Mouse (Mus musculus) cerebellum, postnatal 10 days (tissue): Measurements from ENCODE around the gene Rps27a.
"Not testable (repeated sequence)": the region's sequence is repeated elsewhere in the genome, so short reads cannot be mapped to it uniquely, and the experiment has no call there.

Source experiments
- DNase-seq, 2 experiments: peaks; one replicate each; pipeline ENCODE4 v3.0.0; 2021; ENCODE audit warnings: mixed read lengths in 2 of 2

Gene Rps27a

DNA sequence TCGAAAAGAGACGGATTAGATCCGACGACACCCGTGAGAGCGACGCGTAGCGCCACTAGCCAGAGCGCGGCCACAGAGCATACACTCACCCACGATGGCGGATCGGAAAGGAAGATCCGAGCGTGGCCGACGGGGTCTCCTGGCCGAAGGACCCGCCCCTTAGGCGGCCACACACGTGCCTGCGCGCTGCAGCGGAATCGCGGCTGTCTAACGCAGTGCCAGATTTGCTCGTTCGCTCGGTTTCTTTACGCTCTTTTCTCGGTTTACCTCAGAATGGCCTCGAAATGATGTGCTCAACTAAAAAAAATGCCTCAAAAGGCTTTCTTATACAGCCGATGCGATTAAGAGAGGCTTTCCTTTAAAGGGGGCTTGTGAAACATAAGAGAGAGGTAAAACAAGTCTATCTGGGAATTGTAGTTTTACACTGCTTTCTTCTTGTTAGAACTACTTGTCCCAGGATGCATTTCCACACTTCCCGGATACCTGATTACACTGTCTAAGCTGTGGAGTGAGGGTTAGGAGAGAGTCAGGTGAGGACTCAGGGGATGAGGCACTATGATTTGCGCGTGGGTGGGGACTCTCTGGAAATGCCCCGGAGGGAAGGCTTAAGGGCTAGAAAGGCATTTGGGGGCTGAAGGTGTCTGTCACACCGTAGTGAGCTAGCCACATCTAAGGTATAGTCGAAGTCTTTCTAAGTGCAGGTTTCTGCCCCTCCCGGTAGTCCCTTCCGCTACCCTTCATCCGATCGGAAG, at the start of gene Rps27a, which contains the start of gene Clhc1:
TSS of gene Rps27a (minus strand) at position 358 of the 752 bp plus-strand sequence.
TSS of gene Clhc1 (plus strand) at position 199 of the 752 bp plus-strand sequence.
- peak; percentile 93 to 97 for DNase-seq

DNA sequence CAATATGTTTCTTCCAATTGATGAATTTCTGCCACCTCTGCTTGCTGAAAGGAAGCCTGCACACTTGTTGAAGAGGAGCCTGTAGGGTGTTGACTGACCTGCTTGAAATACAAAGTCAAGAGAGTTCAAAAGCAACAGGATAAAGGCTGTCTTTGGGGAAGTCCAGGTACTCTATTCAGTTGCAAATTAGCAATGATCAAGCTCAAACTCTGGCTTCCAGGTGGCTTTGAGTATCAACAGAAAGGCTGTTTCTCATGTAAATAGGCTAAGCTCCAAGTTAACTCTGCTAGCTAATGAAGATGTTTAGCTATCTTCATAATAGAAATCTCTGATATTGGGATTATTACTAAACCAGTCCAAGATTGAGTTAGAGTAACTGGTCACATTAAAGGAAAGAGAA, 49.2 kb upstream of the Rps27a start:
- DNase-seq: no peak

DNA sequence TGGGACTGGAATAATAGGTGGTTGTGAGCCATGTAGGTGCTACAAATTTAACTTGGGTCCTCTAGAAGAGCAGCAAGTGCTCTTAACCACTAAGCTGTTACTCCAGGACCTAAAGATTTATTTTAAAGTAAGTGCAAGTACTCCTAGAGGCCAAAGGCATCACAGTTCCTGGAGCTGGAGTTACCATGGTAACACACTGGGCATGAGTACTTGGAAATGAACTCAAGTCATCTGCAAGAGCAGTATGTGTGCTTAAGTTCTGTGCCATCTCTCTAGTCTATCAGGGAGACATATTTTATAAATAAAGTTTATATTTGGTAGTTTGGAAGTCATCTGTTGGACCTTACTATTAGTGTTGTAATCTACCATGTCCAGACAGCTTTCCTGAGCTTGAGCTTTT, 47.3 kb upstream of the Rps27a start:
- no peak for DNase-seq

DNA sequence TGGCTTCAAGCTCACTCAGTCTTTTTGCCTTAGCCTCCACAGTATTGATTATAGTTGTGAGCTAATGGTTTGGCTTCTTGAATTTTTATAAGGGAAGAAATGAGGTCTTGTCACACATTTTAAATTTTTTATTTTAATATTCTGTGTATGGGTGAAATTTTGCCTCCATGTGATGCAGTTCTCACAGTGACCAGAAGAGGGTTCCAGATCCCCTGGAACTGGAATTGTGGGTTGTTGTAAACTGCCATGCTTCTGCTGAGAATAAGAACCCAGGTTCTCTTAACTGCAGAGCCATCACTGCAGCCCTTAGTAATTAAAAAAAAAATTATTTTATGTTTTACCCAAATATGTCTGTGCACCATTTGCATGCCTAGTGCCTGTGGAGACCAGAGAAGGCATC, 31.7 kb upstream of the Rps27a start:
- DNase-seq: peak; percentile 6 to 20

DNA sequence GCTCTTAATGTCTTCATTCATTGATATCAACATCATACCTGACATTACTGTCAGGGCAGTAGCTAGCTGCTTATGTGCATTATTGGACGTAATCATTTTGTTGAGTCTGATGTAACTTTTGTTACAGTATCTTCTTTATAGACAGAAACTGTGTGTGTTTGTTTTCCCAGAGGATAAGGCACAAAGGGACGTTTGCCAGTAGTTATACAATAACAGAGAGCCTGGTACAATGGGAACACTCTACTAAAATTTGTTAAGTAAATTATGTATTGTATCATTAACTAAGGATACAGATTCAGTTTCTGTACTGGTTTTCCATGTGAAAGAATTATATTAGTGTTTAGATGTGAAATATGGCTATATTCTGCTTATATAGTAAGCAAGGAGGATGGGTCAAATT, 24.7 kb upstream of the Rps27a start:
- DNase-seq: no peak

DNA sequence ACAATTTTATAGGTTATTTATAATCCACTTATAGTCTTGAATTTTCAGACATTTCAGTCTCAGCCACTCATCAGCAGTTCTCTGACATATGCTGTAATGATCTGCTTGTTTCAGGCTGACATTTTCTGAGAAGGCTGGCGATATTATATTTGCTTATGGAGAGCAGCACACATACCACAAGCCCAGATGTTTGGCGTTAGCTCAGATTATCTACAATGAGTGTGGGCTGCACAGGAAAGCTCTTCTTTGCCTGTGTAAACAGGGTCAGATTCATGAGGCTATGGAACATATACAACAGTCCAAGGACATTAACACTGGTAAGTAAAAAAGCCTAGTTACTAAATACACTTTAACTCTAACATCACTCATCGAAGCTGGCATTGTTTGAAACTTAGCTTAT, 23.6 kb upstream of the Rps27a start:
- DNase-seq: no peak

DNA sequence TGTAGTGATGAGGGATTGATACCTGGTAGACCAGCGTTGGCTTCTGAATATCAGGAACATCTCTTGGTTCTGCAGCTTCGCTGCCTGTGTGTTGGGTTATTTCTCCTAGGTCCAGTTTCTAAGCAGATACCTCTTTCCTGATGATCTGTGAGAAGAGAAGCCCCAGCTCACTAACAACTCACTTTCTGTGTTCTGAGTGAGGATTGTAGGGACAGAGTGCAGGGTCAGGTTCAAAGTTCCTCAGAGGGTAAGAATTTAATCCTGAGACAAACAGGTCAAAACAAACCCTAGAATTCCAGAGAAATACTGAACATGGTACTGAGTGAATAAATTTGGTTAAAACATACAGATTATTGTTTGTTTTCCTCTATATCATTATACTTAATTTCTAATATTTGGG, 15.5 kb upstream of the Rps27a start:
- no peak for DNase-seq

DNA sequence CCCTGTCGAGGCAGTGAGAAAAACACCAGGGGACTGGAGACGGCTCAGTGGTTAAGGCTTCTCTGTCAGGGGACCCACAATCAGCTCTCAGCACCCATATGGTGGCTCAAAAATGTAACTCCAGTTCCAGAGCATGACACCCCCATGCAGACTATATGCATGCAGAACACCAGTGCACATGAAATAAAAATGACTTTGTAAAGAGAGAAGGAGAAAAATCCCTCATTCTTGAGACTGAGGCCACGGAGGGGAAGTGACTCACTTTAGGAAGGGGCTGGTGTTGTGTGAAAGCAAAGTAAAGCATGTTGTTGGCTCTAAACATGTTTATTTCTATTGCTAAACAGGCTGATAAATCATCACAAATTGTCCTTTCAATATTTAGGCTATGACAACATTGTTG, 13.1 kb upstream of the Rps27a start:
- DNase-seq: no peak

DNA sequence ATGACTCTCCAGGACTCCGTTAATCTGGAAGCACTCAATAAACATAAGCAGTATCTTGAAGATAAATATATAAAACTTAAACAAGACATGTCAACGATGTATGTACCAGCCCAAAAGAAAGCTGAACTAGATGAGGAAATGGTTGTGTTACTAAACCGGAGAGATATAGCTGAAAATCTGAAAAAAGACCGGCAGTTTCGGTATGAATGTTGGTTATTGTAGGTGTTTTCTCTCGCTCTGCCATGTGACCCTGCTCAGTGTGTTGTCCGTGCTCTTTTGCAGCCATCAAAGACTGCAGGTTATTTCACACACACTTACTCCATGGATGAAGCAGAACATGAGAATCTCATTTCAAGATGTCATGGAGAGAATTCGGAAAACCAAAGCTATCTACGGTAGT, 12.5 kb upstream of the Rps27a start:
- DNase-seq: no peak

DNA sequence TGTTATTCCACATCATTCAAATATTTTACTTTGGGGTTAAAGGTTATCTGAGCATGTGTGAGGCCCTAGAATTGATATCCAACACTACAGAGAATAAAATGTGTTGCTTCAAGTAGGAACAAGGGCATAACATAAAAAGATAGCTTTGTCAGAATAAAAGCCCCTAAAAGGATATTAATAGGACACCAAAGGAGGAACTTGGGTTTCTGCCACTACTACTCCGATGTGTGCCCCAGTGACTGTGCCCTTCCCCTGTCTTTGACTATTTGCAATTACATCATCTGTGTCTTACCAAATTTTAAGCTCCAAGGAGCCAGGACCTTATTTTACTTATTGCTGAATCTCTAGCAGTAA, 1.5 kb upstream of the Rps27a start:
- peak in 1 of 2 experiments; percentile 11 for DNase-seq

DNA sequence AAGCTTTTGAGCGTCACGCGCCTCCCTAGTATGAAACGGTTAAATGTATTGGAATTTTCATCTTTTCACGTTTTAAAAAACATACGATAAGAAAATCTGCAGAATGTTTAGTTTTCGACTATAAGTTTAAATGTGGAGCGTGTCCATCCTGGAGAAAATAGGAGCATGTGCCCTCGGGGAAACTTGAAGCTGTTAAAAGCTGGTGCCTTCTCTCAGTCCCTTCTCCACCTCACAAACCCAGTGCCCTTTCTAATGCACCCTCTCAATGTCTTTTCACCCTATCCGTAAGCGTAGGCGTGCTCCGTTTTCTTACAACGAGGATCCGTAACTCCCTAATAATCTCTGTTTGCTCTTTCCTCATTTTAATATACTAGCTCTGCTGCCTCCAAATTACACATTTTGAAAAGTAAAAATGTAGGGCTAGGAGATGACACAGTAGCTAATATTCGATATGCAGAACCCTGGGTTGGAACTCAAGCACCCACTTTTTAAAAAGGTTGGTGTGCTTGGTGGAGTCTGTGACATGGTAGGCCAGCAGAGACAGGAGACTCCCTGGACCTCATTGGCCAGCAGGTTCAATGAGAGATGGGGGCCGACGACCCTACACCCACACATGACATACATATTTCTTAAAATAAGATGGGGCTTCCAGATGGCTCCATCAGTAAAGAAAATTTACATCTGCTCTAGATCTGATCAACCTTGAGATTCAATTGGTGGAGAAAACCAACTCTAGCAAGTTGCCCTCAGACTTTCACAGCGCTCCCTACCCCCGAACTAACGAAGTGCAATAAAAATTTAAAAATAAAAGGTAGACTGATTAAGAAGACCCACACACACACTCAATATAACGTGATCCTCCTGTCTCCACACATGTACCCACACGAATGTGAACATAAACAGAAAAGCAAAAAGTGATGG, 855 bp upstream of the Rps27a start:
- DNase-seq: peak; percentile 11

DNA sequence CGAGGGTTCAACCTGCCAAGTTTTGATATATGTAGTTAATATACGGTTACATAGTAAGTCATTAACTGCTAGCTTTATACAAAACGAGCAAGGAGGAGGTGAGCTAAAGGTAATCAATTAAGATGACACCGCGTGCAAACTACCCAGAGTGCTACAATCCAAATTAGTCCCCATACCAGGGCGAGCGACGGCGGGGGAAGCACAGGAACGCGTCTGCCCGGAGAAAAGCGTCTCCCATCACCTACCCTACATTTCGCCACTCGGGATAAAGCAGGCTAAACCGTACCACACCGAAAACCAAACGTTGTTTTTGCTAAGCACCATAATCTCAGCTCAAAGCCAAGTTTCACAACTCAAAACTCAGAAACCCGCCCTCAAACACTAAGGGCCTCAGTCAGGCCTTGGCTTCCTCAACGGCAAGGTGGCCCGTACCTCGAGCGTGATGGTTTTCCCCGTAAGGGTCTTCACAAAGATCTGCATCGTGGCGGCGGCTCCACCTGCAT, 609 bp downstream of the Rps27a start:
- DNase-seq: no peak

DNA sequence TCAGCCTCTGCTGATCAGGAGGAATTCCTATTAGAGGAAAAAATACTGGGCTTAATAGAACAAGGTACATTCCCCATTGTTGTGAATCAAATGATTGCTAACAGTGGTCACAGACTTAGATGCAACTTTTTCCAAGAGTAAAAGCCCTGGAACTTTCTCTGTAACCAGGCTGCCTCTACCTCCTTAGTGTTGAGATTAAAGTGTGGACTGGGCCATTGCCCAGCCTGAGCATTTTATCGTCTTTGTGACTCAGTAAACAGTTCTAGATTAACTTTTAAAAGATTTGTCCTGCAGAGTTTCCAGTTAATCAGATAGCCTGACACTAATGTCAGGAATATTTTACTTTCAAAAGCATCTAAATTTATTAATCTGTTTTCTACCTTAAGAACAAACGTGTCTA, 1.1 kb downstream of the Rps27a start:
- DNase-seq: no peak

DNA sequence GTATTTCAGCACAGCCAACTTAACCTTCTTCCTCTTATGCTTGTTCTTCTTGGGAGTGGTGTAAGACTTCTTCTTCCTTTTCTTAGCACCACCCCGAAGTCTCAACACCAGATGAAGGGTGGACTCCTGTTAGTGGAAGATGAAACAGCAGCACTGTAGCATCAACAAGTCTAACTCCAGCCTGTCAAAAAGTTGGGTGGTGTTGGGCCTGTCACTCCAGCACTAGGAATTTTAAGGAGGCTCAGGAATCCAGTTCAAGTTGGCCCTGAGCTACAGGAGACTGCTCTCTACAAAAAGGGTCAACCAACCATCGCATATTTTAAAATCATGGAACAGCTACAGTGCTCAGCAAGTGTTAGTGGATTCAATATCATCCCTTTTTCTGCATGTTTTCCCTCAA, 1.6 kb downstream of the Rps27a start:
- not testable (repeated sequence) for DNase-seq

DNA sequence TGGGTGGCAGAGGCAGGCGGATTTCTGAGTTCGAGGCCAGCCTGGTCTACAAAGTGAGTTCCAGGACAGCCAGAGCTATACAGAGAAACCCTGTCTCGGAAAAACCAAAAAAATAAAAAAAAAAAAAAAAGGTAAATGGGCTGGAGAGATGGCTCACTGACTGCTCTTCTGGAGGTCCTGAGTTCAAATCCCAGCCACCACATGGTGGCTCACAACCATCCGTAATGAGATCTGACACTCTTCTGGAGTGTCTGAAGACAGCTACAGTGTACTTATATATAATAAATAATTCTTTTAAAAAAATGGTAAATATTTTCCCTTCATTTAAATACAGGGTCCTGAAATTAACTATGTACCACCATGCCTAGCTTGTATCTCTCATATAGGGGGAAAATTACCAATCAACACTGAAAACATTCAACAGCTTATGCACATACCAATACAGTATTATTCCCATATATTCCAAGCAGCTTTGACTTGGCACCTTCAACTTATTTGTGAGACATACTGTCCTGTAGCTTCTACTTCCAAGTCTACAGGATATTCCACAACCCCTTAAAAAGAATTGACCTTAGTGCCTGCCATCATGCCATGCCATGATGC, 2.7 kb downstream of the Rps27a start:
- not testable (repeated sequence) for DNase-seq

DNA sequence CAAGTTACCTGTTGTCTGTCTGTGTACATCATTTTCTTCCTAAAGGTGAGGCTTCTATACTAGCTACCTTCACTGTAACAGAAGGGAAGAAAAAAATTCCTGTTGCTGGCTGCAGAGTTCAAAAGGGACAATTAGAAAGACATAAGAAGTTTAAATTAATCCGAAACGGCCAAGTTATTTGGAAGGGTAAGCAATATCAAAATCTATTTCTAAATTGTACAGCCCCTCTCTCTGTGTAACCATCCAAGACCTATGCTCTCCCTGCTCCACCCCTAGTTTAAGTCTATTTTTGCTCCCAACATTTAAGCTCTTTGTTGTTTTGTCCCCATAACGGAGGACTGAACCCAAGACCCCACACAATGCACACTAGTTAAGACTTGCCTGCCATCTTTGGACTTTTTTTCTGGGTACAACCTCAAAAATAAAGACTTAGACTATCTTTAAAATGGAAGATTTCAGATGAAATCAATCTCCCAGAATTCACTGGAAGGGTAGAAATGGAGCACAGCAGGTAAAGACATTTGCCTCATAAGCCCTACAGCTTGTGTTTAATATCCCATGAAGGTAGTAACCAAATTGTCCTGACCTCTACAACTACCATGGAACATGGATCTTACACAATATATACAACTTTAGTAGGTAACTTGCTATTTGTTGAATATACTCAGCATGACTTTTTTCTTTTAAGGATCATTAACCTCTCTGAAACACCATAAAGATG, 3.5 kb downstream of the Rps27a start:
- DNase-seq: no peak

DNA sequence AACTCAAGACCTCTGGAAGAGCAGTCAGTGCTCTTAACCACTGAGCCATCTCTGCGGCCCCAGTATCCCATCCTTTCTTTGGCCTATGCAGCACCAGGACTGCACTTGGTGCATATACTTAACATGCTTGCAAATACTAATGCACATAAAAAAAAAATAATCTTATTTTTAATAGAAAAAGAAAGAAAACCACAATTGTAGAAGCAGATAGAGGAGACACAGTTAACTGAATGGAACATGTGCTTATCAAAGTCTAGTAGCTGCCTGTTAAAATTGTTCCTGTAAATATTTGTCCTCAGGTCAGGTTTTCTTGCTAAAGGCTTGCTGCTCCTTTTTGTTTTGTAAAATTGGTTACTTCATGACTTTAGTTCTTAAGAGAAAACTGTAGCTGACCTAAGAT, 9.7 kb downstream of the Rps27a start:
- DNase-seq: no peak

DNA sequence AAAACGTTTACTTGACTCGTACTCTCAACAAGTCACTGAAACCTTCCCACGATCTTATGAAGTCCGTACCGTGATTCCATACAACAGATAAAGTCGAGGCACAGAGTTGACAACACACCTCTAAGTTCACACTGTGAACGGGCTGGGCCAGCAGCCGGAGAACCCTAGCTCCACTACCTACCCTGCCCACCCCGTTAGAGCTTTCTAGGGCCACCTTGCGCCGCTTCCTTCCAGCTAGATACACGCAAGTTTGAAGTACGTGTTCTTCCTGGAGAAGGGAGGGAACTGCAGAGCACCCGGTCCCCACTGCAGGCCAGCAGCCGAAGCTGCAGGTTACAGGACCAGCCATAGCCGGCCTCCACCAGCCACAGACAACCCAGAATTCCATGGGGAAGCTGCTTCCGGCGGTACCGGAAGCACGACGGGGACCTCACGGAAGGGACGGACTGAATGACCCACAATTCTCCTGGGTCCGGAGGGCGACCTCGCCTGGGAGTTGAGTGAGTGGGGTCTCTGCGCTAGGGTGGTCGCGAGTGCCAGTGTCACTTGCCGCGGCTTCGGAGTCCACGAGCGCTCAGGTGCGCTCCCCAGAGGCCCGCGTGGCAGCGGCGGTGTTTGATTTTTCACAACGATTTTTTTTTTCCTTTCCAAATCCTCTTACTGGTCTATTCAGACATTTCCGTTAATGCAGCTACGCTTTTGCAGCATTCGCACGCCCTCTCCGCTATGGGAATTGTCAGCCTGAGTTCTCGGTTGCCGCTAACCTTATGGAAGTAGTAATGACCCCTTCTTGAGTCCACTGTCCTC, 21.7 kb downstream of the Rps27a start, which contains the start of gene Mtif2:
TSS of gene Mtif2 (plus strand) at position 421 of the 807 bp plus-strand sequence.
- DNase-seq: peak; percentile 91 to 92

DNA sequence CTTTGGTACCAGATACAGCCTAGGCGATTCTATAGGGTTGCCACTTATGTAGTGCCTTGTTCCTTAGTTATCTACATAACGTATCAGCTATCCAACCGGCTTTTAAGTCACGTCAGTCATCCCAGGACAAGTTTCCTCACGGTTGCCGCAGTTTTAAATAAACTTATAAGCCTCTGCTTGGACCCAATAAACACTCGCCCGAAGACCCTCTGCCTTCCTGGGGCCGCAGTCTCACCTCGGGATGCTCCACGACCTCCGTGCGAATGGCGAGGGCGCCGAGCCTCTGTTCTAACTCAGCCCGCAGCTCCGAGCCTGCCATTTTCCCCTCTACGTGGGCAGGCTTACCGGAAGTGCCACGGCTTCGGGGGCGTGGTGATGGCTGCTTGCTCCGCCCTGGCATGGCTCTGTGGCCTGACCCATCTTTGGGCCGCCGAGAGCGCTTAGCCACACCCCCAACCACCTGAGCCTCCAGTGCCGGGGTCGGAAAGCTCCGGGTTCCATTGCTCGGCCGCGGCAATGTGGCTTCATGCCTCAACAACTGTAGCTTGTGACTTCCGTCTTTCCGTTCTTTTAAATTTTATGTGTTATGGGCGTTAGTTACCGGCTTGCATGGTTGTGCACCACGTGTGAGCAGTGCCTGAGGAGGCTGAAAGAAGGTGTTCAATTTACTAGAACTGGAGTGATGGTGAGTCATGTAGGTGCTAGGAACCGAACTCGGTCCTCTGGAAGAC, 33.1 kb downstream of the Rps27a start, which contains the start of gene Prorsd1:
TSS of gene Prorsd1 (minus strand) at position 352 of the 731 bp plus-strand sequence.
- peak; percentile 93 to 95 for DNase-seq

DNA sequence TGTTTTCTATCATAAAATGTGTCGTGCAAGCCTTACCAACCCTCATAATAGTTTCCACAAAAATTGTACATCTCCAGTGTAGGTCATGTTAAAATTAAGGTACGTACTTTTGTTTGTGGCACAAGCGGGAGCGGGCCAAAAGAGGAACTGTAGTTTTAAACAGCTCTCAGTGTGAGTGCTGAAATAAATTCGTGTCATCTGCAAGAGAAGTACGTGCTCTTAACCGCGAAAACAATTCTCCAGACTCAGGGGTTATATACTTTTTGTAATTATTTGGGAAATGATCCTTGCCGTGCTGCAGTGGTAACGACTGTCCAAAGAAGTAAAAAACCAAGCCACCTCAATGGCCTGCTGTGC, 33.6 kb downstream of the Rps27a start:
- no peak for DNase-seq
